Mouse (Mus musculus) yolk sac, embryonic 10.5 days (tissue): ENCODE measurements around the gene Thy1.

ENCODE experiments used
- DNase-seq: peaks from one replicate; pipeline ENCODE4 v3.0.0-alpha.2; 2017; ENCODE audit warnings: low spot score

Thy1 gene

GRCm38 (mm10) chr9:44033957-44034727 is 9.0 kb upstream of the Thy1 start:
- no peak for DNase-seq

DNA sequence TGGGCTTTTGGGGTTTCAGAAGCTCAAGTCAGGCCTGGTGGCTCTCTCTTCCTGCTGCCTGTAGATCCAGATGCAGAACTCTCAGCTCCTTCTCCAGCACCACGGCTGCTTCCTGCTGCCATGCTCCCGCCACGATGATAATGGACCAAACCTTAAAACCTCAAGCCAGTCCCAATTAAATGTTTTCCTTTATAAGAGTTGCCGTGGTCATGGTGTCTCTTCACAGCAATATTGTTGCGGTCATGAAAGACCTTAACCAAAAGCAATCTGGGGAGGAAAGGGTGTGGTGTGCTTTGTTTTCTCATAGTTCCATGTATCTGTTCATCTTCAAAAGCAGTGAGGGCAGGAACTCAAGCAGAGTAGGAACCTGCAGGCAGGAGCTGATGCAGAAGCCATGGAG is 6.1 kb upstream of the Thy1 start:
- no peak for DNase-seq

GRCm38 (mm10) chr9:44041511-44042395 is 1.4 kb upstream of the Thy1 start:
- no peak for DNase-seq

DNA sequence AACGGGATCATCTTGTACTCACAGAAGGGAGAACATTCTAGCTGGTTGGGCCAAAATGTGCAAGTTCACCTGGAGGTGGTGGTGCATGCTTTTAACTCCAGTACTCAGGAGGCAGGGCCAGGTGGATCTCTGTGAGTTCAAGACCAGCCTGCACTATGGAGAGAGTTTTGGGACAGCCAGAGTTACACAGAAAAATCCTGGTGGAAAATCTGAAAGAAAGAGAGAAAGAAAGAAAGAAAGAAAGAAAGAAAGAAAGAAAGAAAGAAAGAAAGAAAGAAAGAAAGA is 846 bp upstream of the Thy1 start:
- DNase-seq = no peak

DNA sequence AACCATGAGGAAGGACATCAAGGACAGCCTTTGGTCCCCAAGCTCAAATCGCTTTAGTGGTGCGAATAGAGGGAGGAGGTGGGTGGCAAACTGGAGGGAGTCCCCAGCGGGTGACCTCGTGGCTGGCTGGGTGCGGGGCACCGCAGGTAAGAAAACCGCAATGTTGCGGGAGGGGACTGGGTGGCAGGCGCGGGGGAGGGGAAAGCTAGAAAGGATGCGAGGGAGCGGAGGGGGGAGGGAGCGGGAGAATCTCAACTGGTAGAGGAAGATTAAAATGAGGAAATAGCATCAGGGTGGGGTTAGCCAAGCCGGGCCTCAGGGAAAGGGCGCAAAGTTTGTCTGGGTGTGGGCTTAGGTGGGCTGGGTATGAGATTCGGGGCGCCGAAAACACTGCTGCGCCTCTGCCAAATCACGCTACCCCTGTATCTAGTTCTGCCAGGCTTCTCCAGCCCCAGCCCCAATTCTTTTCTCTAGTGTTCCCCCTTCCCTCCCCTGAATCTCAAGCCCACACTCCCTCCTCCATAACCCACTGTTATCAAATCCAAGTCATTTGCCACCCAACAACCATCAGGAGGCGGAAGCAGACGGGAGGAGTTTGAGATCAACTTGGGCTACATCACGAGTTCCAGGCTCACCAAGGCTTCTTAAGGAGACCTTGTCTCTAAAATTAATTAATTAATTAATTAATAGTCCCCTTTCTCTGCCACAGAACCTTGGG is 683 bp downstream of the Thy1 start:
- no peak for DNase-seq

- DNase-seq = no peak
These were observed 1.4 kb downstream of the Thy1 start for GRCm38 (mm10) chr9:44044426-44045157.

GRCm38 (mm10) chr9:44045158-44045883 is 2.1 kb downstream of the Thy1 start:
- no peak for DNase-seq

DNA sequence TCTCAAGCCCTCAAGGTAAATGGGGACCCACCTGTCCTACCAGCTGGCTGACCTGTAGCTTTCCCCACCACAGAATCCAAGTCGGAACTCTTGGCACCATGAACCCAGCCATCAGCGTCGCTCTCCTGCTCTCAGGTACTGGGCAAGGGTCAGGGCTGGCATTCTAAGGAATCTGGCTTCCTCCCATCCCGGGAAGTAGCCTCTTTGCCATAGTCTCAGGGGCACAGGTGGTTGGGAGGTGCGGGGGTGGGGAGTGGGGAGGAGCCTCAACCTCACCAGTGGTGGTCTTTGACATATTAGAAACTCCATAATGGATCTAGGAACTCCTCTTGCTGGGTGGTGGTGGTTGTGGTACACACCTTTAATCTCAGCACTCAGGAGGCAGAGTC is 2.7 kb downstream of the Thy1 start:
- no peak for DNase-seq

- DNase-seq = no peak
These were observed 3.2 kb downstream of the Thy1 start for GRCm38 (mm10) chr9:44046426-44046825.

DNA sequence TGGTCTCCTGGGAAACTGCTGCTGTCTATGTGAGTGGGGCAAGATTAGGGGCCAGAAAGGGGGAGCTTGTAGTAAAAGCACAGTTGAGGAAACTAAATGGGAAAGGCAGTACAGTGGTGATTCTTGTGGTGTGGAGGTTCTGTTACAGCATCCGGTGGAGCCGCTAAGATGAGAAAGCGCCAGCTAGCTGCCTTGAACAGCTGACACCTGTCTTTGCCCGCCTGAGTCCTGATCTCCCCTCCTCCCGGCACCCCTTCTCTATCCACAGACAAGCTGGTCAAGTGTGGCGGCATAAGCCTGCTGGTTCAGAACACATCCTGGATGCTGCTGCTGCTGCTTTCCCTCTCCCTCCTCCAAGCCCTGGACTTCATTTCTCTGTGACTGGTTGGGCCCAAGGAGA is 3.9 kb downstream of the Thy1 start:
- DNase-seq = no peak

DNA sequence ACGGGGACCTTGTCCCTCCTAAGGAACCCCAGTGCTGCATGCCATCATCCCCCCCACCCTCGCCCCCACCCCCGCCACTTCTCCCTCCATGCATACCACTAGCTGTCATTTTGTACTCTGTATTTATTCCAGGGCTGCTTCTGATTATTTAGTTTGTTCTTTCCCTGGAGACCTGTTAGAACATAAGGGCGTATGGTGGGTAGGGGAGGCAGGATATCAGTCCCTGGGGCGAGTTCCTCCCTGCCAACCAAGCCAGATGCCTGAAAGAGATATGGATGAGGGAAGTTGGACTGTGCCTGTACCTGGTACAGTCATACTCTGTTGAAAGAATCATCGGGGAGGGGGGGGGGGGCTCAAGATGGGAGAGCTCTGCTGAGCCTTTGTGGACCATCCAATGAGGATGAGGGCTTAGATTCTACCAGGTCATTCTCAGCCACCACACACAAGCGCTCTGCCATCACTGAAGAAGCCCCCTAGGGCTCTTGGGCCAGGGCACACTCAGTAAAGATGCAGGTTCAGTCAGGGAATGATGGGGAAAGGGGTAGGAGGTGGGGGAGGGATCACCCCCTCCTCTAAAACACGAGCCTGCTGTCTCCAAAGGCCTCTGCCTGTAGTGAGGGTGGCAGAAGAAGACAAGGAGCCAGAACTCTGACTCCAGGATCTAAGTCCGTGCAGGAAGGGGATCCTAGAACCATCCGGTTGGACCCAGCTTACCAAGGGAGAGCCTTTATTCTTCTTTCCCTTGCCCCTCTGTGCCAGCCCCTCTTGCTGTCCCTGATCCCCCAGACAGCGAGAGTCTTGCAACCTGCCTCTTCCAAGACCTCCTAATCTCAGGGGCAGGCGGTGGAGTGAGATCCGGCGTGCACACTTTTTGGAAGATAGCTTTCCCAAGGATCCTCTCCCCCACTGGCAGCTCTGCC is 4.6 kb downstream of the Thy1 start:
- no peak for DNase-seq

GRCm38 (mm10) chr9:44048541-44049380 is 5.6 kb downstream of the Thy1 start:
- DNase-seq = no peak

GRCm38 (mm10) chr9:44049381-44050165 is 6.4 kb downstream of the Thy1 start:
- DNase-seq = no peak

DNA sequence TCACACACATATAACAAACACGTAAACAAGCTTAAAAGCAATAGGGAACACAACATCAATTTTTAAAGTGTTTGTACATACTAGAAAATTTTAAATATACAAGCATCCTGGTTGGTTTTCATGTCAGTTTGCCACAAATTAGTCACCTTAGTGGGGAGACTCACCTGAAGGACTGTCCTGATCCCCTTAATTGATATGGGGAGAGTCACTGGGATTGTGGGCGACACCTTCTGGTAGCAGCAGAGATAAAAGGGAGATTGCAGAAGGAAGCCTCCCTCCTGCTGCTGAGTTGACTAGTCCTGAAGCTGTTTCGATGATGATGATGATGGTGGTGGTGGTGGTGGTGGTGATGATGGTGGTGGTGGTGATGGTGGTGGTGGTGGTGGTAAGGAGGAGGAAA is 9.7 kb downstream of the Thy1 start:
- DNase-seq = no peak

DNA sequence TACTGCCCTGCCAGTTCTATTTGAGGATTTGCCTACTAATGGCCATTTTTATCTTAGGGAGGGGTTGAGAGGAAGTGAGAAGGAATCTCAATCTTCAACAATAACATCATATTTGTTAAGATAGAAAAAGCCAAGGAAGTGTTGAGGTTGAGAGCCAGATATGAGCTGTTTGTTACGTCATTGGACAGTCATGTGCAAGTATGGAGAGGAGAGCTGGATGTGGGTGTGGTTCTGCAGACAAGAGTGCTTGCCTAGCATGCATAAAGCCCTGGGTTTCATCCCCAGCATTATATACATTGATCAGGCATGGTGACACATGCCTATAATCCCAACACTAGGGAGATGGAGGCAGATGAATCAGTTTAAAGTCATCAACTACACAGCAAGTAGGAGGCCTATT is 10.8 kb downstream of the Thy1 start:
- no peak for DNase-seq

DNA sequence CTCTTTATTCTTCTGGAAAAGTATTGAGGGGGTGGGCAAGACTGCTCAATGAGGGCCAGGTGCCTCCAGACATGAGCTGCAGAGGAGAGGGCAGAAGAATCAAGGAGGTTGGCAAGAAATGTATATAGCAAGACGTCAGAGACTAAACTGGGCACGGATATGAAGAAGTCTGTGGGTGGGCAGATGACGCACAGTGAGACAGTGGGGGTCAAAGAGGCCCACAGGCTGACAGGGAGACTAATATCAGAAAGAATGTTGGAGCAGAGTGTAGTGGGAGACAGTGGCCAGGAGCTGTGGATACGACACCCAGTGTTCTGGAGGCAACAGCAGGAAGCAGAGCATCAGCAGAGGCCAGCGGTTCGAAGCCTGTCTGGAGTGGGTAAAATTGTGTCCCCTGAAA is 15.4 kb downstream of the Thy1 start:
- no peak for DNase-seq

- no peak for DNase-seq
These were observed 22.0 kb downstream of the Thy1 start for GRCm38 (mm10) chr9:44065177-44065576.

- peak; percentile 98 for DNase-seq
These were observed 23.6 kb downstream of the Thy1 start, which contains the start of gene Usp2 for GRCm38 (mm10) chr9:44066785-44067225. Usp2 (plus strand) TSS chr9:44067021.
